Mouse (Mus musculus): ENCODE data around the gene Ppard. TPM values are rescaled to one million over a fixed set of nuclear protein-coding genes. Genes with fewer than 3 reads are reported as not detected.

Gene Ppard
- 9.0 TPM for polyA plus RNA-seq (2017; shearing (Covaris generic))

DNA sequence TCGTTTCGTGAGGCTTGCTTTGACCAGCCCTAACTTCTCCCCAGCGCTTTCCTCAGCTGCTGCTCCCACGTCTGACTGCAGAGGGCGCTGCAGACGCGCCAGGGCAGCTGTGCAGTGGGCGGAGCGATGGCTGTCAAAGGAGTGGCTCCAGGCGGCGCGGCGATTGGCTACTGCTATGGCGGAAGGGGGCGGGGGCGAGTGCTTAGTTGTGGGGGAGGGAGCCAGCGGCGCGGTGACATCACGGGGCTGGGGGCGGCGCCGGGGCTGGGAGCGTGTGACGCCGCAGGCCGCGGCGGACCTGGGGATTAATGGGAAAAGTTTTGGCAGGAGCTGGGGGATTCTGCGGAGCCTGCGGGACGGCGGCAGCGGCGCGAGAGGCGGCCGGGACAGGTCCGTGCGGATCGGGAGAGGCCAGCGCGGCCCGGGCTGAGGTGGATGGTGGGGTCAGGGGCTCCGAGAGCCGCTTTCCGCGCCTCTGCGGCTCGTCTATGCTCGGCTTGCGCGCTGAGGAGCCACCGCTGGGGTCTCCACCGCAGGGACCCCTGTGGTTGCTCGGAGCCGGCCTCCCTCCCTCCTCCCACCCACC, at the start of gene Ppard:
Ppard (plus strand) TSS at position 226 of the 586 bp plus-strand sequence.

DNA sequence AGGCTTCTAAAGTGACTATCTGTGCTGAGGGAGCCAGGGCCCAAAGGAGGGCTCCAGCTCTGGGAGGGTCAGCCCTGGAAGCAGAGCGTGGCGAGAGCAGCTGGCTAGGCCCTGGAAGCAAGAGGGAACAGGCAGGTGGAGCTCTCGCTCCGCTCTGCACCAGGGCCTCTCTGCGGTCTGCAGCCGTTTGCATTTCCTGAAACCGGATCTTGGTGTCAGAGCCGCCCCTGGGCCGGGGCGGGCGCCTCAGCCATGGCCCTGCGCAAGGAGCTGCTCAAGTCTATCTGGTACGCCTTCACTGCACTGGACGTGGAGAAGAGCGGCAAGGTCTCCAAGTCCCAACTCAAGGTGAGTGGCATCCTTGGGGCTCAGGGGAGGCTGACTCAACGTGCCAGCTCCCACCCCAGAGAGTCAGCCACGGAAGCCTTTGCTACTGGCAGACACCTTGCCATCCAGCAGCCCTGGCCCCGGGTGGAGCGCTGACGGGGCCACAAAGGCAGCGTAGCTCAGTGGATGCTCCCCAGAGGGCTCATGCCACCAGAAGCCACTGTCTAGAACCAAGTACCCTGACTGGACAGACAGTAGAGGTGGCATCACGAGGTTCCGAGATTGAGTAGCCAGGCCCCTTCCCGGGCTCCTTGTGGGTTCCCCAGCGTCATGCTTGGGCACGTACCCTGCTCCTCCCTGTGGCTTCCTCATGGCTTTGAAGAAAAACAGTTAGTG, 24.7 kb upstream of the Ppard start, which contains the start of gene Def6:
Def6 (plus strand) TSS at position 188 of the 723 bp plus-strand sequence.

DNA sequence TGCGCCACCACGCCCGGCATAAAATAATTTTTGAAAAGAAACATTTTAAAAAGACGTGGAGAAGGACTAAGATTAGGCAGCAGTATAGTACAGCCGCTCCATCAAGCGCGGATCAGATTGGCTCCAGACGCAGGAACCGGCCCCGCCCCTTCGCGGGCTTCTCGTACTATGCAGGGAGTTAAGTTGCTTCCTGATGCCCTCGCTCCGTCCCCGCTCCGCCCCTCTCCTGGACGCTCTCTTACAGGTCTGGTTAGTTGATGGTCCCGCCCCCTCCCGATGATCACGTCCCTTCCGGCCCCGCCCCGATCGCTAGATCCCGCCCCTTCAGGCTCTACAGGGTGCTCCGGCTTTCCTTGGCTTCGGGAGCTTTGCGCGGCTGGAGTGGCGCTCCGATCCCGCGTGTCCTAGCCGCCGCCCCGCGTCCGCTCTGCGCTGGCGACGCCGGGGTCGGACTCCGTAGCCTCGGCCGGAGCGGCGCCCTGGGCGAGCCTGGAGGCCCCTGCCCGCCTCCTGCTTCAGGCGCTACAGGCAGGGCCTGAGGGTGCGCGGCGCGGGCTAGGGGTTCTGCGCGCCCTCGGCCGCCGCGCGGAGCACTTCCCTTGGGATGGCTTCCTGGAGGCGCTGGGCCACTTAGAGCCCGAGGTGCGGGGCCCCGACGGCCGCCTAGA, 80.8 kb downstream of the Ppard start, which contains the start of gene Fance:
Fance (plus strand) TSS at position 308 of the 668 bp plus-strand sequence.

DNA sequence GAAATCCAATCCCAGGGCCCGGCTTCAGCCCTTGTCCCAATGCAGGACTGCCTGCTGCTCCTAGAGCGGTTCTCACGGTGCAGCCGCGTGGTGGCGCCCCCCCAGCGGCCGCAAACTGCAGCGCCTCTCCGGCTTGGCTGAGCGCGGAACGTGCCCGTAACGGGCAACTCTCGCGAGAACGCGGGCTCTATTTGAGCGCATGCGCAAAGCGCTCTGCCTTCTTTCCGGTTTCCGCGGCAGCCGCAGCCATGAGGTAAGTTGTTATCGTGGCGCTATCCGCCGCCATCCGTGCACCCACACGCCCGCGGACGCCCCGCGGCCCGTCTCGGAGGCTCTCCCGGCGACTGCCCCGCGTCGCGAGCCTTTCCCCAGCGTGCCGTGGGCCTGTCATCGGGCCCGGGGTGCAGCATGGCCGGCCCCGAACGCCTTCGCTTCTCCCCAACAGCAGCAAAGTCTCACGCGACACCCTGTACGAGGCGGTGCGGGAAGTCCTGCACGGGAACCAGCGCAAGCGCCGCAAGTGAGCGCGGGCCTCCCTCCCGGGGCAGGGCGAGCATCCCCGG, 95.9 kb downstream of the Ppard start, which contains the start of gene Rpl10a:
Rpl10a (plus strand) TSS at position 106 of the 563 bp plus-strand sequence.

DNA sequence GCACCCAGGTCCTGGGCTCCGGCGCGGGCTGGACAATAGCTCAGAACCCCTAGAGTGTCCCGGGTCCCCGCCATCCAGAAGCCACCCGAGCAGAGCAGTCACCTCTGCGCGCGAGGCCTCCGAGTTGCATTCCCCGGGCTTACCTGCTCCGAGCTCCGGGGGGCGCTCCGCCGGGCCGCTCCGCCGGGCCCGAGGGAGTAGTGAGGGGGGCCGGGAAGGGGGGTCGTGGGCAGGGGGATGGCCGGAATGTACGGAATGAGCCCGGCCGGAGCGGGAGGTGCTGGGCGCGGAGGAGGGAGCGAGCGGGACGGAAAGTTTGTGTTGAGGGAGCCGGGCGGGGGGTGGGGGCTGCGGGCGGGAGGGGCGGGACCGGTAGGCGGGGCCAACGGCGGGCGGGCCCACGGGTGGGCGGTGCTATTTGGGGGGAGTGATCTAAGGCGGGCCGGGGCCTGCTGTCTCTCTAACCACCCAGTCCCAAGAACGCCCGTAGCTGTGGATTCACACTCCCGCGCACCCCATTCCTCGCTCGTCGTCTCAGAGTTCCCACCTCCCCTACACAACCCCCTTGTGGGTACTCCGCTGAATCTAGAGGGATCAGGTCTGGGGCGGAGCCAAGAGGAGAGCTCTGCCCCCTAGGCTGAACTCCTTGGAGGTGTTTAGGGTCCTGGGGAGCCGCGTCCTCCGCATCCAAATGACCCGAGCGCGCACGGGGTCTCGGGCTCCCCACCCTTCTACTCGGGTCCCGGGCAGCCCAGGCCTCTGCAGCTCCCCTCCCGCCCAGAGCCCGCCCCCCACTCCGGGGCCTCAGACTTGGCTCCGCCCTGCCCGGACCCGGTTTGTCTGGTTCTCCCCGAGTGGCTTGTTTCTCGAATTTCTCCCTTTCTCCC, 118.2 kb downstream of the Ppard start, which contains the start of gene Tead3:
Tead3 (minus strand) TSS at position 352 of the 887 bp plus-strand sequence.

Other genes starting within 250 kb of the Ppard start
- 1.6 TPM for gene Tcp11, start 152.1 kb upstream of the Ppard start, polyA plus RNA-seq (2017; shearing (Covaris generic))
- not detected for gene Scube3, start 90.6 kb upstream of the Ppard start, polyA plus RNA-seq (2017; shearing (Covaris generic))
- gene Zfp523, start 55.6 kb upstream of the Ppard start, polyA plus RNA-seq (2017; shearing (Covaris generic)) = 21.5 TPM
- 165 TPM for gene Def6, start 24.9 kb upstream of the Ppard start, polyA plus RNA-seq (2017; shearing (Covaris generic))
- gene Fance, start 80.8 kb downstream of the Ppard start, polyA plus RNA-seq (2017; shearing (Covaris generic)) = 25.4 TPM
- gene Rpl10a, start 95.8 kb downstream of the Ppard start, polyA plus RNA-seq (2017; shearing (Covaris generic)) = 349 TPM
- gene Tead3, start 118.1 kb downstream of the Ppard start, polyA plus RNA-seq (2017; shearing (Covaris generic)) = not detected
- not detected for gene Tulp1, start 132.5 kb downstream of the Ppard start, polyA plus RNA-seq (2017; shearing (Covaris generic))

Data from effector memory CD4-positive, alpha-beta T cell, adult 5 months (primary cell).